Mouse (Mus musculus) small intestine, adult 2 months (tissue): ENCODE results near the gene Unc5a.

ENCODE experiments used
- CTCF ChIP-seq: fragments of 200-500 bp; IDR thresholded peaks from 2 replicates; pipeline ENCODE4 v1.5.1; 2012; ENCODE audit warnings: low read depth, mild to moderate bottlenecking, control low read depth, inconsistent platforms, low read length, moderate library complexity, mixed read lengths; ENCODE audit not compliant: insufficient replicate concordance, insufficient read length; ENCODE audit errors: extremely low read depth
- POLR2A ChIP-seq: fragments of 200-500 bp; IDR thresholded peaks from 2 replicates; pipeline ENCODE4 v1.6.1; 2012; ENCODE audit warnings: low read depth, mild to moderate bottlenecking, control low read depth, inconsistent platforms, low read length, moderate library complexity

DNA sequence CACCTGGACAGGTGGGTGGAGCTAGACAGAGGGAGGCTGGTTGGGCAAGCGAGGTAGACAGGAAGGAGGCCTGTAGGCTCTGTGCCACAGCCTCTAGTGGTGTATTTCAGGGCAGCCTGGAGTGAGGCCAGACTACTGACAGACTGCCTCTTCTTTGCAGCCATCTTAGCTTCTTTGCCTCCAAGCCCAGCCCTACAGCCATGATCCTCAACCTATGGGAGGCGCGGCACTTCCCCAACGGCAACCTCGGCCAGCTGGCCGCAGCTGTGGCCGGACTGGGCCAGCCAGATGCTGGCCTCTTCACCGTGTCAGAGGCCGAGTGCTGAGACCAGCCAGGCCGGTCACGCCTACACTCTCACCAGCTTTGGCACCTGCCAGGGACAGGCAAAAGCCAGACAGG, 55.4 kb downstream of the Unc5a start:
- TF ChIP-seq CTCF: no peak
- no peak for TF ChIP-seq POLR2A
